Mouse (Mus musculus): ENCODE data around the gene Carnmt1.

DNA sequence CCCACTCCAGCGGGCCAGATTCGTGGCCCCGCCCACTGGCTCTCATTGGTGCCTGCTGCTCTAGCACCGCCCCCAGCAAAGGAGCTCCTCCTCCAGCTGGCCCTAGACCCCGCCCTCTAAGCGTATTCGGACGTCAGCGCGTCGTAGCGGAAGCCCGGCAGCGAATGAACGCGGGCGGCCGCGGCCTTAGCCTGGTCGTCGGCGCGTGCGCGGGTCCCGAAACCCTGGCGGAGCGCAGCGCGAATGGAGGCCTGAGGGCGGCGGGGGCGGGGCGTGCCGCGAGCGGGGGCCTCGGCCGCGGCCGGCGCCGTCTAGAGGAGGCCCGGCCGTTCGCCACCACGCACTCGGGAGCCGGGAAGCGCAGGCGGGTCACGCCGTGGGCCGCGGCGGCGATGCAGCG is at the start of gene Carnmt1:
- TF ChIP-seq POLR2A (IDR thresholded peaks at IDR 0.05; ENCODE audit: borderline replicate concordance, insufficient read depth, low read length) (0 out of 2 replicates have a peak, but pooled peaks have one; percentile 21), CTCF (IDR thresholded peaks at IDR 0.05; ENCODE audit: borderline replicate concordance, insufficient read depth, low read depth, low read length) (no peak)

All from cerebellum, adult 2 months (tissue).